Mouse (Mus musculus) intestine, embryonic 14.5 days (tissue): ENCODE data around the gene Mllt11. TPM values are rescaled to one million over a fixed set of nuclear protein-coding genes. Genes with fewer than 3 reads are reported as not detected.

Source experiments
- ATAC-seq: fragments of 200-750 bp; cut with Nextera tagmentation; replicated peaks from 2 replicates; pipeline ENCODE4 v1.8.0; 2017; ENCODE audit warnings: low read depth, moderate number of reproducible peaks, moderate TSS enrichment, moderate library complexity; ENCODE audit not compliant: low FRiP score, low TSS enrichment
- DNase-seq: peaks from one replicate; pipeline ENCODE4 v3.0.0-alpha.2; 2018; ENCODE audit warnings: low spot score
- H3K27ac ChIP-seq: fragments of 300-500 bp; sonication (generic); 2 replicates; pipeline ENCODE4 v1.5.1; 2014; ENCODE audit warnings: low read depth, mild to moderate bottlenecking, control low read depth
- H3K27me3 ChIP-seq: fragments of 300-500 bp; sonication (generic); replicated peaks from 2 replicates; pipeline ENCODE4 v1.6.1; 2014; ENCODE audit warnings: low read length, control low read depth; ENCODE audit not compliant: control insufficient read depth, insufficient read depth
- H3K36me3 ChIP-seq: fragments of 300-500 bp; sonication (generic); 2 replicates; pipeline ENCODE4 v1.6.1; 2014; ENCODE audit warnings: low read length, control low read depth; ENCODE audit not compliant: control insufficient read depth, insufficient read depth
- H3K4me1 ChIP-seq: fragments of 300-500 bp; sonication (generic); replicated peaks from 2 replicates; pipeline ENCODE4 v1.6.1; 2014; ENCODE audit warnings: low read length, control low read depth, mixed read lengths; ENCODE audit not compliant: control insufficient read depth, insufficient read depth
- H3K4me2 ChIP-seq: fragments of 300-500 bp; sonication (generic); 2 replicates; pipeline ENCODE4 v1.6.1; 2014; ENCODE audit warnings: low read length
- H3K4me3 ChIP-seq: fragments of 300-500 bp; sonication (generic); 2 replicates; pipeline ENCODE4 v1.5.1; 2014; ENCODE audit warnings: low read depth, low read length, control low read depth, mixed read lengths
- H3K9ac ChIP-seq: fragments of 300-500 bp; sonication (generic); 2 replicates; pipeline ENCODE4 v1.6.1; 2014; ENCODE audit warnings: mild to moderate bottlenecking, low read length
- H3K9me3 ChIP-seq: fragments of 300-500 bp; sonication (generic); 2 replicates; pipeline ENCODE4 v1.6.1; 2016; ENCODE audit warnings: low read length, control low read depth; ENCODE audit not compliant: control insufficient read depth
- WGBS: fragments of 180-500 bp; shearing (Covaris S2); extraction: QIAGEN DNeasy Blood & Tissue Kit; methylation state at CpG from one replicate; pipeline ENCODE4 v1.1.7; 2014; 5-methylcytosine and 5-hydroxymethylcytosine counted together
- polyA plus RNA-seq: library from polyadenylated mRNA; unstranded; fragments of >200 nt; fragmentation: Nextera tagmentation; extraction: Ambion mirVana; gene quantifications from 2 replicates; pipeline ENCODE4 v1.2.1, GENCODE M21; 2014

The Mllt11 gene
- polyA plus RNA-seq, 1 experiment from 2014 or later = 38.9 TPM

GRCm38 (mm10) chr3:95239022-95239421, 7.1 kb upstream of the Mllt11 start:
- ATAC-seq (no peak), DNase-seq (no peak)
- WGBS = 85% methylated on average over 6 of the region's 6 CpGs

GRCm38 (mm10) chr3:95237541-95238099, 5.6 kb upstream of the Mllt11 start:
- H3K9ac ChIP-seq = no peak overlapping the region
- 88% methylated on average over 8 of the region's 8 CpGs for WGBS
- no peak for DNase-seq
- H3K4me2 ChIP-seq = no peak overlapping the region
- peaks cover 49% of the 10 kb centered on the region for H3K36me3 ChIP-seq
- no peaks in the 10 kb centered on the region for H3K27me3 ChIP-seq
- no peak overlapping the region for H3K4me3 ChIP-seq
- H3K4me1 ChIP-seq = no peaks in the 10 kb centered on the region
- H3K9me3 ChIP-seq = no peaks in the 10 kb centered on the region
- no peak for ATAC-seq
- H3K27ac ChIP-seq = no peak overlapping the region

More at GRCm38 (mm10) chr3:95239022-95239421, 7.1 kb upstream of the Mllt11 start:
- H3K4me3 ChIP-seq = no peak overlapping the region
- H3K9ac ChIP-seq = no peak overlapping the region
- no peaks in the 10 kb centered on the region for H3K9me3 ChIP-seq
- no peak overlapping the region for H3K27ac ChIP-seq
- no peaks in the 10 kb centered on the region for H3K4me1 ChIP-seq
- peaks cover 35% of the 10 kb centered on the region for H3K36me3 ChIP-seq
- no peaks in the 10 kb centered on the region for H3K27me3 ChIP-seq
- H3K4me2 ChIP-seq = no peak overlapping the region

GRCm38 (mm10) chr3:95235386-95236301, 3.7 kb upstream of the Mllt11 start:
- Histone ChIP-seq H3K4me1 (peaks cover 8% of the 10 kb centered on the region), H3K27me3 (no peaks in the 10 kb centered on the region), H3K9me3 (no peaks in the 10 kb centered on the region), H3K27ac (no peak overlapping the region), H3K9ac (no peak overlapping the region), H3K36me3 (peaks cover 63% of the 10 kb centered on the region), H3K4me3 (no peak overlapping the region), H3K4me2 (no peak overlapping the region)
- DNase-seq (no peak), ATAC-seq (no peak)
- WGBS = 88% methylated on average over 23 of the region's 23 CpGs

GRCm38 (mm10) chr3:95233303-95233980, 1.5 kb upstream of the Mllt11 start:
- no peaks in the 10 kb centered on the region for H3K9me3 ChIP-seq
- H3K9ac ChIP-seq = no peak overlapping the region
- H3K27me3 ChIP-seq = no peaks in the 10 kb centered on the region
- peaks cover 19% of the 10 kb centered on the region for H3K4me1 ChIP-seq
- 88% methylated on average over 16 of the region's 16 CpGs for WGBS
- no peak overlapping the region for H3K4me3 ChIP-seq
- no peak overlapping the region for H3K4me2 ChIP-seq
- H3K27ac ChIP-seq = no peak overlapping the region
- peaks cover 63% of the 10 kb centered on the region for H3K36me3 ChIP-seq
- ATAC-seq (no peak), DNase-seq (no peak)

- H3K27me3 ChIP-seq = no peaks in the 10 kb centered on the region
- H3K9ac ChIP-seq = no peak overlapping the region
- H3K4me2 ChIP-seq = no peak overlapping the region
- no peaks in the 10 kb centered on the region for H3K9me3 ChIP-seq
- ATAC-seq = no peak
- WGBS = 75% methylated on average over 7 of the region's 7 CpGs
- peaks cover 57% of the 10 kb centered on the region for H3K36me3 ChIP-seq
- no peak overlapping the region for H3K27ac ChIP-seq
- DNase-seq = no peak
- peaks cover 19% of the 10 kb centered on the region for H3K4me1 ChIP-seq
- no peak overlapping the region for H3K4me3 ChIP-seq
Observed at GRCm38 (mm10) chr3:95232771-95233170, 800 bp upstream of the Mllt11 start.

GRCm38 (mm10) chr3:95230495-95231297, 1.3 kb downstream of the Mllt11 start:
- ATAC-seq (no peak; the same call in 1 of the 2 replicates), DNase-seq (peak; percentile 58)
- Histone ChIP-seq H3K36me3 (peaks cover 45% of the 10 kb centered on the region), H3K9ac (peak overlapping the region; percentile 60), H3K27me3 (no peaks in the 10 kb centered on the region), H3K4me3 (peak overlapping the region; percentile 85), H3K4me2 (peak overlapping the region; percentile 90), H3K27ac (peak overlapping the region; percentile 96), H3K4me1 (peaks cover 24% of the 10 kb centered on the region), H3K9me3 (no peaks in the 10 kb centered on the region)
- 57% methylated on average over 8 of the region's 8 CpGs for WGBS

GRCm38 (mm10) chr3:95229781-95230494, 2.0 kb downstream of the Mllt11 start:
- Histone ChIP-seq H3K27me3 (no peaks in the 10 kb centered on the region), H3K4me3 (peak overlapping the region; percentile 85), H3K9me3 (no peaks in the 10 kb centered on the region), H3K36me3 (peaks cover 44% of the 10 kb centered on the region), H3K4me1 (peaks cover 24% of the 10 kb centered on the region), H3K4me2 (peak overlapping the region; percentile 90), H3K27ac (peak overlapping the region; percentile 96), H3K9ac (peak overlapping the region; percentile 77)
- ATAC-seq = peak; percentile 41; the same call in 1 of the 2 replicates
- WGBS = 5% methylated on average over 13 of the region's 13 CpGs
- peak; percentile 70 for DNase-seq
